Mouse (Mus musculus) cerebellum, postnatal 25 days (tissue): ENCODE data around the gene Stard13.

Experiments
- DNase-seq, 2 experiments: peaks; one replicate each; pipeline ENCODE4 v3.0.0; 2021; ENCODE audit warnings: mixed read lengths in 2 of 2

Stard13 gene

GRCm38 (mm10) chr5:151223696-151224366 is 9.8 kb downstream of the Stard13 start:
- no peak for DNase-seq

DNA sequence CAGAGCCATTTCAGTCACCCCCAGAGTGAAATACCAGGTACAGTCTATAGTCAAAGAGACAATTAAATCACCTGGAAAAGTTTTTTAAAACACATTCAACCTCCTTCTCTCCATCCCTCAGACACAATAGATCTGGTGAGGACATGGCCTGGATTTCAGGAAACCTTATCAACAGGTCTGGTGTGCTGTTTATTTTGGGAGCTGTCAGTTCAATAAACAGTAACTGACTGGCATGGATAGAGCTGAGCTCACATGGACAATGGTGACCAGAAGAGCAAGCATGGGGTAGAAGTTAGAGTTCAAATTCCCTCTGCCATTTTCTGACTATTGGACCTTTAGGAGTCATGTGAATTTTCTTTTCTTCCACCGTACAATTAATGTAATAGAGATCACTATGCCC is 10.8 kb downstream of the Stard13 start:
- no peak for DNase-seq

- no peak for DNase-seq
These were observed 14.9 kb downstream of the Stard13 start for GRCm38 (mm10) chr5:151218689-151219115.

GRCm38 (mm10) chr5:151213097-151213496 is 20.5 kb downstream of the Stard13 start:
- DNase-seq = no peak

- no peak for DNase-seq
These were observed 22.8 kb downstream of the Stard13 start for GRCm38 (mm10) chr5:151210869-151211268.

DNA sequence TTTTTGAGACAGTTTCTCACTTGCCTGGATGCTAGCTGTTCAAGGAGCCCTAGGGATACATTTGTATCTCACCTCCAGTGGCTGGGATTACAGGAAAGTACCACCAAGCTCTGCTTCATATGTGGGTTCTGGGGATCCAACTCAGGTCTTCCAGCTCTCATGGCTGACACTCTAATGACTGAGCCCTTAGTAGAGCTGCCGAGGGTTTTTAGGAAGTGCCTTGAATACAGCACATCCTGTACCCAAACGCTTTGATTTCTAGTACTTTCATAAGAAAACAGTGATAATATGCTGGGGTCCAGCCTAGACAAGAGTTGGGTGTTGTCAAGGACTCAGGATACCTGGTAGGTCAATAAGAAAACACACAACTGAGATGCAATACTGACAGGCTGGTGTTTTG is 23.6 kb downstream of the Stard13 start:
- DNase-seq = no peak

GRCm38 (mm10) chr5:151205017-151205416 is 28.6 kb downstream of the Stard13 start:
- DNase-seq = no peak

GRCm38 (mm10) chr5:151202925-151203324 is 30.7 kb downstream of the Stard13 start:
- no peak for DNase-seq

GRCm38 (mm10) chr5:151201220-151201619 is 32.4 kb downstream of the Stard13 start:
- DNase-seq = no peak

DNA sequence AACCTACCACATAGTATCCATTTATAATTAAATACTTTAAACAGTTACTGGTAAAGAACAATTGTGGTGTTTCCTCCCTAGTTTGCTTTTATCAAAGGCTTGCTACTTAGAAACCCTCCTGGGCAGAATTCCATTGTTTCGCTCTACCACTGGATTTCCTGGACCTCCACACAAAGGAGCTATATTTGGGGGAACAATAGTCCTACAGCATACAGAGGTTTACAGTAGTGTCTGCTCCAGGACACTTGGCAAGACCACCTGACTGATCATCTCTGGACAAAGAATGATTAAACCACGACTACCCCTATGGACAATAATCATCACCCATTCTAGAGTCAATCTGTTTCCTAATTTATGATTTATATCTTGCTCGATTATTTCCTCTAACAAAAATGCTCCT is 34.4 kb downstream of the Stard13 start:
- DNase-seq = no peak

DNA sequence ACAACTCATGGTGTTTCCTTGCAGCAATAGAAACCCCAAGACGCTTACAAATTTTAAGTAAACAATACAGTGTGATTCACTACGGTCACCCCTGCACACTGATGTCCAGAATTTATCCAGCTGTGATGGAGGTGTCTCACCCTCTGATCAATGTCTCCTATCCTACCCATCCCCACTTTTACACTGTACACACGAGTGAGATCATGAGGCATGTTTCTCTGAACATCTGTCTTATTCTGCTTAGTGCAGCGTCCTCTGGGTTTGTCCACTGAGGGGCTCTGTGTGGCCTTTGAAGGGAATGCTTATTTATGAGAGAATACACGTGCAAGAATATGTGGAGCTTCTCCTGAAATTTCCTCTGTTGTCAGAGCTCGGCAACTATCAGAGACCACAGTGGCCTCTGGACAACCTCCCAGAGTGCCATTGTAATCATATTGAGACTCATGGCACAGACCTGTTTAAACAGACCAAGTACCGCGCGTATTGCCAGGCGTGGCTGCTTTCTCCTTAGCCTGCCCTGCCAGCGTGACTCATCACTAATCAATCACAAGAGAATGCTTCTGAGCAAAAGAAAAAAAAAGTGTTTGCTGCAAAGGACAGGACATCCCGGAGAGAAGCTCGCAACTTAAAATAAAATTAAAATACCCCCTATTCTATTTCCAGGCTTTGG is 36.9 kb downstream of the Stard13 start:
- DNase-seq = no peak

- no peak for DNase-seq
These were observed 39.6 kb downstream of the Stard13 start for GRCm38 (mm10) chr5:151193885-151194520.

- no peak for DNase-seq
These were observed 41.4 kb downstream of the Stard13 start for GRCm38 (mm10) chr5:151192266-151192665.

GRCm38 (mm10) chr5:151190764-151191163 is 42.9 kb downstream of the Stard13 start:
- DNase-seq = no peak

- peak; percentile 33 to 45 for DNase-seq
These were observed 43.8 kb downstream of the Stard13 start for GRCm38 (mm10) chr5:151189789-151190378.

DNA sequence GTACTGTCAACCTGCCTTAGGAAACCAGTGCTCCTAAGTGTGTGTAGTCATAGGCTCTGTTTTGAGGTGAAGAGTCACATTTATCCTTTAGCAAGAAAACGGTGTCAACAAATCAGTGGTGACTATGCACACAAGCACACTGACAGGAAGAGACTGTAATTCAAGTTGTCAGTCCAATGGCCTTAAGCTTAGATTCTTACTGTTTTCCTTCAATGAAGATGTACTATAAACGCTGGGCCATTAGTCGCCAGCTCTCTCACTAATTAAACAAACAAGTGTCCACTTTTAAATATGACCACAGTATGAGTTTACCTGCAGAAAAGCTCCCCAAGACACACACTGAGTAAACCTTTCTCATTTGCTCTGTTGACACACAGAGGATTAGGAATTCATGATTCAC is 44.3 kb downstream of the Stard13 start:
- DNase-seq = no peak

GRCm38 (mm10) chr5:151188659-151189058 is 45.0 kb downstream of the Stard13 start:
- no peak for DNase-seq

DNA sequence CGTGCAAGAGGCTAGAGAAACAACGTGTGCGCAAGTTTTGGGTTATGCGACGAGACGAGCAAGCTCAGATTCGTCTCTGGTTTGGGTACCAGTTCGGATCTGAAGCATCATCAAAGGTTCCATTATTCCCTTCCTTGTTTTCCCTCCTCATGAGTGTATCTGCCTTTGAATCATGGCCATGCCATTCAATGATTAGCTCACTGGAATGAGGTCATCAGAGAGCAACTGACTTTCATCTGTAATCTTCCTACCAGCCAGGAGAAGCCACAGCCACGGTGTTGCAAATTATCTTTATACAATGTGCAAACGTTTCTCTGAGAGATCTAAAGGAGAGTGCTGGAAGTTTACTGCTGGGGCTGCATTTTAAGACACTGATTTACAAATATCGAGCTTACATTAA is 46.3 kb downstream of the Stard13 start:
- no peak for DNase-seq

GRCm38 (mm10) chr5:151185286-151185856 is 48.3 kb downstream of the Stard13 start:
- DNase-seq = no peak

DNA sequence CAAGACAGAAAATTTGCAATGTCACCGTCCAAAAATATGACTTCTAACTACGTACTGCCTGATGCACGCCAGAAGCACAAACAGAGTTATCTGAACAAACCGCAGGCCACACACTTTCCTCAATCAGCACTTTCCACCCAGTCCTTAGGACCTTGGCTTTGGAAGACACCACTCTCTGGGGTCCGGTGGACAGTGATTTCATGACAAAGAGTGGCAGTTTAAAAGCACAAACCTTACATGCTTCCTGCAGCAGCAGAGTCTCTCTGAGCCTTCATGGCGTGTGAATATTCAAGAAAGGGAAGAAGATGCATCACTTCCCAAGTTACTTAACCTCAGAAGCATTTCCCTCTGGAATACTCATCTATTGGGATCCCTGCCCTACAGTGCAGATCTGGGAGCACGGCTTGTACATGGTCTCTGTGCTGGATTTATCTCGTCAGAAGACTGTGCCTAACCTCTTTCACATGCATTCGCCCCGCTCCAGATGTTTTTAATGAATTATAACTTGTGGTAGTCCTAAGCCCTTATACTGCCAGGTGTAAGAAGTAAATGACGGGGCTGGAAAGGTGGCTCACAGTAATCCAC is 49.9 kb downstream of the Stard13 start:
- DNase-seq = no peak

GRCm38 (mm10) chr5:151181288-151181687 is 52.3 kb downstream of the Stard13 start:
- DNase-seq = no peak

GRCm38 (mm10) chr5:151180176-151180785 is 53.4 kb downstream of the Stard13 start:
- DNase-seq = no peak
